Mouse (Mus musculus): ENCODE results near the gene Wdr25. TPM values are rescaled to one million over a fixed set of nuclear protein-coding genes. Genes with fewer than 3 reads are reported as not detected.

Gene Wdr25
- total RNA-seq, 2 experiments from 2014 or later = 11.0 to 12.2 TPM

- no peak for TF ChIP-seq CTCF (conservative IDR thresholded peaks at IDR 0.05)
- Histone ChIP-seq H3K4me3 (no peak overlapping the region), H3K27ac (no peak overlapping the region)
- no peak for DNase-seq (ENCODE audit: low spot score in 2 of 2)
Measured at GRCm38 (mm10) chr12:109074106-109074505, 180.7 kb downstream of the Wdr25 start.

- DNase-seq (ENCODE audit: low spot score in 2 of 2) = no peak
- no peak for TF ChIP-seq CTCF (conservative IDR thresholded peaks at IDR 0.05)
- no peak overlapping the region for H3K27ac ChIP-seq
- no peak overlapping the region for H3K4me3 ChIP-seq
Measured at GRCm38 (mm10) chr12:109074777-109075285, 181.4 kb downstream of the Wdr25 start.

- no peak for TF ChIP-seq CTCF (conservative IDR thresholded peaks at IDR 0.05)
- no peak for DNase-seq (ENCODE audit: low spot score in 2 of 2)
- Histone ChIP-seq H3K4me3 (no peak overlapping the region), H3K27ac (no peak overlapping the region)
Measured at GRCm38 (mm10) chr12:109077036-109077435, 183.6 kb downstream of the Wdr25 start.

Other genes with a start within 250 kb of the Wdr25 start
- 1 to 10 TPM; 3.7 to 5.4 TPM for gene Degs2, start 191.3 kb upstream of the Wdr25 start, total RNA-seq (2021)
- gene Yy1, start 100.7 kb upstream of the Wdr25 start, total RNA-seq (2021) = 10 to 100 TPM; 45.0 to 53.7 TPM
- gene Slc25a29, start 57.7 kb upstream of the Wdr25 start, total RNA-seq (2021) = 10 to 100 TPM; 21.7 to 23.3 TPM
- gene Slc25a47, start 57.6 kb upstream of the Wdr25 start, total RNA-seq (2021) = 1 to 10 TPM; 9.2 to 9.6 TPM
- 10 to 100 TPM; 82.0 to 86.2 TPM for gene Wars, start 543 bp downstream of the Wdr25 start, total RNA-seq (2021)
- 100 to 1,000 TPM; 139 to 147 TPM for gene Begain, start 174.6 kb downstream of the Wdr25 start, total RNA-seq (2021)